Mouse (Mus musculus): ENCODE data around the gene Babam2.

DNA sequence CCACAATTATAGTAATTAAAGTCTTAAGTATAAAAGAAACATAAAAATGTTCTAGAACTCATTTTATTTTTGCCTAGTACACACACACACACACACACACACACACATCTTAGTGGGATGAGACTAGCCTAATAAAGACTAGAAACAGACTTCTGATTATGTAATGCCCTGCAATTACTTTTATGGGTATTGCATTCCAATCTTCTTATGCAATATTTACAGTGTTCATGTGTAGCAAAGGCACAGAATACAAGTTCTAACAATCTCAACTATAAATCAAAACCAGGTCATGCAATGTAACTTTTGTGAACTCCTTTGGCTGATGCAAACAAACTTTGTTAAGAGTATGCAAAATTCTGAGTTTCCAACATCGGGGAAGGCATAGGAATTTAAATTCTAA, 155.3 kb downstream of the Babam2 start:
- TF ChIP-seq HCFC1 (IDR thresholded peaks at IDR 0.05; ENCODE audit: borderline replicate concordance, insufficient read depth, low read length) (no peak), MAFK (IDR thresholded peaks at IDR 0.05; ENCODE audit: insufficient read depth, low read depth, low read length) (no peak), CHD2 (IDR thresholded peaks at IDR 0.05; ENCODE audit: low read depth, low read length) (no peak)

All from ES-E14 (cell line).